Mouse (Mus musculus) heart, postnatal 0 days (tissue): Measurements from ENCODE around the gene Il17re.

Experiments used
- CTCF ChIP-seq: IDR thresholded peaks from 2 replicates; pipeline ENCODE4 v1.5.1; 2016; ENCODE audit warnings: antibody characterized with exemption, control low read depth, low read depth
- EP300 ChIP-seq: IDR thresholded peaks from 2 replicates; pipeline ENCODE4 v1.6.1; 2016; ENCODE audit warnings: antibody characterized with exemption, low read depth

GRCm38 (mm10) chr6:113427397-113427796 is 30.9 kb upstream of the Il17re start:
- TF ChIP-seq CTCF: peak; percentile 58
- no peak for TF ChIP-seq EP300
